Mouse (Mus musculus) natural killer cell, adult 2 months (primary cell): ENCODE measurements at regions not wholly inside any gene's neighbourhood (a gene's known extent, or its start where the extent isn't known, plus 50 kb on each side); places are given as distances from the start of the nearest gene placed in this dataset.

Source experiments
- DNase-seq, 2 experiments: peaks; one replicate each; pipeline ENCODE4 v3.0.0; 2022; ENCODE audit warnings: low spot score in 2 of 2

- DNase-seq, result no peak
These were observed 204.7 kb upstream of the Slc39a10 start for GRCm38 (mm10) chr1:47097084-47097996.

- DNase-seq, result no peak
These were observed 201.8 kb upstream of the Slc39a10 start for GRCm38 (mm10) chr1:47094498-47094897.

GRCm38 (mm10) chr1:47093289-47093947 lies 200.8 kb upstream of the Slc39a10 start:
- no peak for DNase-seq

GRCm38 (mm10) chr1:47076423-47076822 lies 183.8 kb upstream of the Slc39a10 start:
- DNase-seq, result no peak

GRCm38 (mm10) chr1:47058149-47058548 lies 165.5 kb upstream of the Slc39a10 start:
- no peak for DNase-seq

- DNase-seq, result no peak
These were observed 164.7 kb upstream of the Slc39a10 start for GRCm38 (mm10) chr1:47057344-47057743.

GRCm38 (mm10) chr1:47051109-47051508 lies 158.5 kb upstream of the Slc39a10 start:
- DNase-seq, result no peak

GRCm38 (mm10) chr1:47050492-47050891 lies 157.8 kb upstream of the Slc39a10 start:
- no peak for DNase-seq

- no peak for DNase-seq
These were observed 144.9 kb upstream of the Slc39a10 start for GRCm38 (mm10) chr1:47037576-47037975.

- no peak for DNase-seq
These were observed 126.7 kb upstream of the Slc39a10 start for GRCm38 (mm10) chr1:47019356-47019755.

- no peak for DNase-seq
These were observed 121.9 kb upstream of the Slc39a10 start for GRCm38 (mm10) chr1:47014526-47014925.

GRCm38 (mm10) chr1:47003746-47004145 lies 111.1 kb upstream of the Slc39a10 start:
- no peak for DNase-seq

GRCm38 (mm10) chr1:46999337-46999736 lies 106.7 kb upstream of the Slc39a10 start:
- DNase-seq, result no peak

GRCm38 (mm10) chr1:46985978-46986377 lies 93.3 kb upstream of the Slc39a10 start:
- DNase-seq, result no peak

- no peak for DNase-seq
These were observed 90.4 kb upstream of the Slc39a10 start for GRCm38 (mm10) chr1:46983093-46983492.

GRCm38 (mm10) chr1:46970470-46970869 lies 77.8 kb upstream of the Slc39a10 start:
- DNase-seq, result peak; percentile 18 to 56

- no peak for DNase-seq
These were observed 75.7 kb upstream of the Slc39a10 start for GRCm38 (mm10) chr1:46968361-46968760.

GRCm38 (mm10) chr1:46966917-46967266 lies 74.2 kb upstream of the Slc39a10 start:
- no peak for DNase-seq

GRCm38 (mm10) chr1:46965996-46966916 lies 73.6 kb upstream of the Slc39a10 start:
- DNase-seq, result no peak

GRCm38 (mm10) chr1:46963973-46964727 lies 71.5 kb upstream of the Slc39a10 start:
- no peak for DNase-seq
